Mouse (Mus musculus): ENCODE measurements around the gene Zswim8.

Gene Zswim8

GRCm38 (mm10) chr14:20707201-20708190 is at the start of gene Zswim8:
Zswim8 (plus strand) TSS chr14:20707552.
- peak; percentile 80 for DNase-seq (ENCODE audit: low spot score)

GRCm38 (mm10) chr14:20658326-20658725 is 49.0 kb upstream of the Zswim8 start:
- DNase-seq (ENCODE audit: low spot score) = no peak

- no peak for DNase-seq (ENCODE audit: low spot score)
Observed at GRCm38 (mm10) chr14:20658902-20659301, 48.5 kb upstream of the Zswim8 start.

GRCm38 (mm10) chr14:20659687-20660086 is 47.7 kb upstream of the Zswim8 start:
- no peak for DNase-seq (ENCODE audit: low spot score)

- peak; percentile 81 for DNase-seq (ENCODE audit: low spot score)
Observed at GRCm38 (mm10) chr14:20660827-20661660, 46.3 kb upstream of the Zswim8 start.

- no peak for DNase-seq (ENCODE audit: low spot score)
Observed at GRCm38 (mm10) chr14:20661661-20662331, 45.6 kb upstream of the Zswim8 start.

- no peak for DNase-seq (ENCODE audit: low spot score)
Observed at GRCm38 (mm10) chr14:20662740-20663139, 44.6 kb upstream of the Zswim8 start.

GRCm38 (mm10) chr14:20663601-20664000 is 43.8 kb upstream of the Zswim8 start:
- no peak for DNase-seq (ENCODE audit: low spot score)

GRCm38 (mm10) chr14:20664436-20664835 is 42.9 kb upstream of the Zswim8 start:
- no peak for DNase-seq (ENCODE audit: low spot score)

GRCm38 (mm10) chr14:20667469-20667868 is 39.9 kb upstream of the Zswim8 start:
- DNase-seq (ENCODE audit: low spot score) = no peak

- DNase-seq (ENCODE audit: low spot score) = no peak
Observed at GRCm38 (mm10) chr14:20668154-20668810, 39.1 kb upstream of the Zswim8 start, which contains the start of gene Synpo2l. Synpo2l (minus strand) TSS chr14:20668354.

GRCm38 (mm10) chr14:20672990-20673389 is 34.4 kb upstream of the Zswim8 start:
- DNase-seq (ENCODE audit: low spot score) = peak; percentile 31

- DNase-seq (ENCODE audit: low spot score) = peak; percentile 18
Observed at GRCm38 (mm10) chr14:20673735-20674063, 33.7 kb upstream of the Zswim8 start.

- DNase-seq (ENCODE audit: low spot score) = peak; percentile 97
Observed at GRCm38 (mm10) chr14:20674064-20674833, 33.1 kb upstream of the Zswim8 start, which contains the start of gene Sec24c. Sec24c (plus strand) TSS chr14:20674308.

GRCm38 (mm10) chr14:20677906-20678305 is 29.4 kb upstream of the Zswim8 start:
- no peak for DNase-seq (ENCODE audit: low spot score)

- no peak for DNase-seq (ENCODE audit: low spot score)
Observed at GRCm38 (mm10) chr14:20681742-20682141, 25.6 kb upstream of the Zswim8 start.

- DNase-seq (ENCODE audit: low spot score) = peak; percentile 29
Observed at GRCm38 (mm10) chr14:20682498-20682897, 24.9 kb upstream of the Zswim8 start.

GRCm38 (mm10) chr14:20686576-20686975 is 20.8 kb upstream of the Zswim8 start:
- no peak for DNase-seq (ENCODE audit: low spot score)

- no peak for DNase-seq (ENCODE audit: low spot score)
Observed at GRCm38 (mm10) chr14:20689009-20689408, 18.3 kb upstream of the Zswim8 start.

GRCm38 (mm10) chr14:20691772-20692171 is 15.6 kb upstream of the Zswim8 start:
- DNase-seq (ENCODE audit: low spot score) = no peak

Data from spleen, adult 12 weeks (tissue).